Mouse (Mus musculus) CD4-positive, CD25-positive, alpha-beta regulatory T cell, adult 4 months (primary cell): Measurements from ENCODE around the gene Dnajc5g. TPM values are rescaled to one million over a fixed set of nuclear protein-coding genes. Genes with fewer than 3 reads are reported as not detected.
A peak's percentile ranks its signal among the peaks of the same experiment; 100 is the strongest.

Experiments
- ATAC-seq: one replicate; pipeline ENCODE4 v1.8.0; 2017
- polyA plus RNA-seq, 2 experiments: library from polyadenylated mRNA; unstranded; fragments of 100-300 nt; shearing (Covaris generic); gene quantifications; one replicate each; pipeline ENCODE4 v1.2.1; 2017

Dnajc5g gene
- not detected for polyA plus RNA-seq

GRCm38 (mm10) chr5:31105814-31106335 is at the start of gene Dnajc5g:
TSS of gene Dnajc5g (plus strand) at chr5:31106285.
- ATAC-seq: no peak

GRCm38 (mm10) chr5:31069810-31070209 is 36.3 kb upstream of the Dnajc5g start:
- ATAC-seq: no peak

- ATAC-seq: no peak
Observed at GRCm38 (mm10) chr5:31071059-31071458, 35.0 kb upstream of the Dnajc5g start.

- no peak for ATAC-seq
Observed at GRCm38 (mm10) chr5:31071821-31072220, 34.3 kb upstream of the Dnajc5g start.

GRCm38 (mm10) chr5:31073176-31073575 is 32.9 kb upstream of the Dnajc5g start:
- no peak for ATAC-seq

GRCm38 (mm10) chr5:31076346-31076745 is 29.7 kb upstream of the Dnajc5g start:
- ATAC-seq: no peak

GRCm38 (mm10) chr5:31080059-31080794 is 25.9 kb upstream of the Dnajc5g start:
- ATAC-seq: no peak

- ATAC-seq: no peak
Observed at GRCm38 (mm10) chr5:31080795-31081164, 25.3 kb upstream of the Dnajc5g start.

GRCm38 (mm10) chr5:31081386-31081785 is 24.7 kb upstream of the Dnajc5g start:
- peak; percentile 73 for ATAC-seq

- ATAC-seq: peak; percentile 65
Observed at GRCm38 (mm10) chr5:31082355-31082754, 23.7 kb upstream of the Dnajc5g start.

GRCm38 (mm10) chr5:31082935-31083625 is 23.0 kb upstream of the Dnajc5g start:
- no peak for ATAC-seq

- peak; percentile 64 for ATAC-seq
Observed at GRCm38 (mm10) chr5:31083949-31084348, 22.1 kb upstream of the Dnajc5g start.

- ATAC-seq: no peak
Observed at GRCm38 (mm10) chr5:31086606-31087005, 19.5 kb upstream of the Dnajc5g start.

GRCm38 (mm10) chr5:31087131-31087530 is 19.0 kb upstream of the Dnajc5g start:
- no peak for ATAC-seq

- ATAC-seq: no peak
Observed at GRCm38 (mm10) chr5:31092231-31092975, 13.7 kb upstream of the Dnajc5g start.

- no peak for ATAC-seq
Observed at GRCm38 (mm10) chr5:31093151-31094041, 12.7 kb upstream of the Dnajc5g start.

- ATAC-seq: peak; percentile 39
Observed at GRCm38 (mm10) chr5:31094100-31094798, 11.8 kb upstream of the Dnajc5g start.

- peak; percentile 80 for ATAC-seq
Observed at GRCm38 (mm10) chr5:31094799-31095691, 11.0 kb upstream of the Dnajc5g start.

GRCm38 (mm10) chr5:31095711-31096480 is 10.2 kb upstream of the Dnajc5g start:
- ATAC-seq: no peak
